Mouse (Mus musculus) E14TG2a.4 (cell line): ENCODE results near the gene Smbd1.

ENCODE experiments used
- H3K27me3 ChIP-seq: 2 replicates; pipeline ENCODE4 v1.6.1; 2014; ENCODE audit warnings: low read length, control low read depth; ENCODE audit not compliant: insufficient read depth
- H3K36me3 ChIP-seq: 2 replicates; pipeline ENCODE4 v1.6.1; 2014; ENCODE audit warnings: low read length, control low read depth; ENCODE audit not compliant: insufficient read depth
- H3K4me1 ChIP-seq: replicated peaks from 2 replicates; pipeline ENCODE4 v1.6.1; 2014; ENCODE audit warnings: low read depth, low read length, control low read depth
- H3K4me3 ChIP-seq: replicated peaks from 2 replicates; pipeline ENCODE4 v1.5.1; 2014; ENCODE audit warnings: mild to moderate bottlenecking, low read length
- H3K9me3 ChIP-seq: 2 replicates; pipeline ENCODE4 v1.6.1; 2014; ENCODE audit warnings: low read length, control low read depth
- CTCF ChIP-seq: conservative IDR thresholded peaks from 2 replicates; pipeline ENCODE4 v1.5.1; 2014; ENCODE audit warnings: low read length
- NANOG ChIP-seq: IDR thresholded peaks from 2 replicates; pipeline ENCODE4 v1.6.1; 2014; ENCODE audit warnings: borderline replicate concordance, low read length, mixed read lengths
- POU5F1 ChIP-seq: IDR thresholded peaks from 2 replicates; pipeline ENCODE4 v1.6.1; 2014; ENCODE audit warnings: low read length, borderline replicate concordance

The Smbd1 gene

GRCm38 (mm10) chr16:32805151-32805550 lies 5.1 kb downstream of the Smbd1 start:
- peaks cover 71% of the 10 kb centered on the region for H3K4me1 ChIP-seq
- TF ChIP-seq CTCF (no peak), NANOG (no peak), POU5F1 (no peak)
- H3K27me3 ChIP-seq = no peaks in the 10 kb centered on the region
- peaks cover 5% of the 10 kb centered on the region; the same call in 1 of the 2 replicates for H3K9me3 ChIP-seq
- H3K36me3 ChIP-seq = no peaks in the 10 kb centered on the region
- H3K4me3 ChIP-seq = no peak overlapping the region

GRCm38 (mm10) chr16:32803901-32804300 lies 6.4 kb downstream of the Smbd1 start:
- Histone ChIP-seq H3K9me3 (peaks cover 5% of the 10 kb centered on the region; the same call in 1 of the 2 replicates), H3K27me3 (no peaks in the 10 kb centered on the region), H3K36me3 (no peaks in the 10 kb centered on the region), H3K4me3 (no peak overlapping the region), H3K4me1 (peaks cover 82% of the 10 kb centered on the region)
- TF ChIP-seq POU5F1 = no peak

- H3K27me3 ChIP-seq = no peaks in the 10 kb centered on the region
- no peak overlapping the region for H3K4me3 ChIP-seq
- no peaks in the 10 kb centered on the region for H3K36me3 ChIP-seq
- H3K4me1 ChIP-seq = peaks cover 87% of the 10 kb centered on the region
- TF ChIP-seq NANOG (no peak), CTCF (no peak), POU5F1 (no peak)
- peaks cover 5% of the 10 kb centered on the region; the same call in 1 of the 2 replicates for H3K9me3 ChIP-seq
These were observed 6.9 kb downstream of the Smbd1 start for GRCm38 (mm10) chr16:32803252-32803853.

- no peak within 1 kb of the TSS for H3K4me3 ChIP-seq
- no peaks in the 10 kb centered on the region for H3K27me3 ChIP-seq
- H3K4me1 ChIP-seq = peaks cover 42% of the 10 kb centered on the region
- no peaks in the 10 kb centered on the region for H3K36me3 ChIP-seq
- H3K9me3 ChIP-seq = no peaks in the 10 kb centered on the region
- TF ChIP-seq POU5F1 = no peak
- no peak for TF ChIP-seq NANOG
- no peak for TF ChIP-seq CTCF
These were observed 12.9 kb downstream of the Smbd1 start, which contains the start of gene Muc20 for GRCm38 (mm10) chr16:32797426-32797689. Muc20 (minus strand) TSS chr16:32797435.

- no peaks in the 10 kb centered on the region for H3K9me3 ChIP-seq
- H3K4me1 ChIP-seq = peaks cover 38% of the 10 kb centered on the region
- H3K4me3 ChIP-seq = no peak overlapping the region
- TF ChIP-seq POU5F1 = no peak
- no peak for TF ChIP-seq CTCF
- TF ChIP-seq NANOG = no peak
- H3K36me3 ChIP-seq = no peaks in the 10 kb centered on the region
- no peaks in the 10 kb centered on the region for H3K27me3 ChIP-seq
These were observed 13.4 kb downstream of the Smbd1 start for GRCm38 (mm10) chr16:32796676-32797425.

DNA sequence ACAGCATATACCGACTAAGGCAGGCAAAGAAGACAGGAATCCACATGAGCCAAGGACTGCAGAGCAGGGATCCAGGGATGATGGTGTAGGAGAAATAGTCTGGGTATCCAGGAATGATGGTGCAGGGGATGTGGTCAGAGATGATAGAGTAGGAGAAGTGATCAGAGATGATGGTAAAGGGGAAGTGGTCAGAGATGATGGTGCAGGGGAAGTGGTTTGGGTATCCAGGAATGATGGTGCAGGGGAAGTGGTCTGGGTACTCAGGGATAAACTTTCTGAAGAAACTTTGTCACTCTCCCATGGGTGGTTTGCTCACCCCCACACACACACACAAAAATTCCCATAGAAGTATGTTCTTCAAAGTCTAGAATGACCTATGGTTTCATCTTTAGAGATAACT lies 15.1 kb downstream of the Smbd1 start:
- no peak for TF ChIP-seq NANOG
- TF ChIP-seq CTCF = no peak
- Histone ChIP-seq H3K27me3 (no peaks in the 10 kb centered on the region), H3K4me3 (no peak overlapping the region), H3K4me1 (peaks cover 21% of the 10 kb centered on the region), H3K36me3 (no peaks in the 10 kb centered on the region), H3K9me3 (no peaks in the 10 kb centered on the region)

GRCm38 (mm10) chr16:32790056-32790455 lies 20.2 kb downstream of the Smbd1 start:
- no peak for TF ChIP-seq POU5F1
- no peak for TF ChIP-seq CTCF
- TF ChIP-seq NANOG = no peak
- H3K27me3 ChIP-seq = no peaks in the 10 kb centered on the region; the same call in 1 of the 2 replicates
- no peaks in the 10 kb centered on the region for H3K4me1 ChIP-seq
- H3K4me3 ChIP-seq = no peak overlapping the region
- H3K9me3 ChIP-seq = peaks cover 7% of the 10 kb centered on the region; the same call in 1 of the 2 replicates
- no peaks in the 10 kb centered on the region for H3K36me3 ChIP-seq

DNA sequence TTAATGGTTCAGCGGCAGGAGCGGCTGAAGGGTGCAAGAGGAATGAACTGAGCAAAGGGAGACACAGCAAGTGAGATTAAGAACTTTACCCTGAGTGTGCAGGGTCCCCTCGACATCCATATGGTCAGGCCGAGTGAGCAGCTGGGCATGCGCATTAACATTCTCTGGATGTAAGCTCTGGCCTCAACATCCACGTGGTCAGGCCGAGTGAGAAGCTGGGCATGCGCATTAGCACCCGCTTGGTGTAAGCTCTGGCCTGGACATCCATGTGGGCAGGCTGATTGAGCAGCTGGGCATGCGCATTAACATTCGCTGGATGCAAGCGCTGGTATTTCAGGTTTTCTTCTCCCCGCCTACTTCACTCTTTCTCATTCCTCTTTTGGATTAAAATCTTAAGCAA lies 25.4 kb downstream of the Smbd1 start:
- peaks cover 7% of the 10 kb centered on the region; the same call in 1 of the 2 replicates for H3K9me3 ChIP-seq
- no peak overlapping the region; the same call in 1 of the 2 replicates for H3K4me3 ChIP-seq
- TF ChIP-seq POU5F1 (no peak), CTCF (no peak), NANOG (no peak)
- H3K27me3 ChIP-seq = peaks cover 12% of the 10 kb centered on the region
- no peaks in the 10 kb centered on the region for H3K36me3 ChIP-seq
- peaks cover 3% of the 10 kb centered on the region; the same call in 1 of the 2 replicates for H3K4me1 ChIP-seq
